Mouse (Mus musculus) c-Kit-positive CD71-negative TER-119-negative erythroid progenitor cells, embryonic 14.5 days (primary cell): ENCODE results near the gene Tcn2.

Experiments used
- DNase-seq: peaks from one replicate; pipeline ENCODE4 v3.0.0-alpha.2; 2013; ENCODE audit warnings: low read depth

Tcn2 gene

DNA sequence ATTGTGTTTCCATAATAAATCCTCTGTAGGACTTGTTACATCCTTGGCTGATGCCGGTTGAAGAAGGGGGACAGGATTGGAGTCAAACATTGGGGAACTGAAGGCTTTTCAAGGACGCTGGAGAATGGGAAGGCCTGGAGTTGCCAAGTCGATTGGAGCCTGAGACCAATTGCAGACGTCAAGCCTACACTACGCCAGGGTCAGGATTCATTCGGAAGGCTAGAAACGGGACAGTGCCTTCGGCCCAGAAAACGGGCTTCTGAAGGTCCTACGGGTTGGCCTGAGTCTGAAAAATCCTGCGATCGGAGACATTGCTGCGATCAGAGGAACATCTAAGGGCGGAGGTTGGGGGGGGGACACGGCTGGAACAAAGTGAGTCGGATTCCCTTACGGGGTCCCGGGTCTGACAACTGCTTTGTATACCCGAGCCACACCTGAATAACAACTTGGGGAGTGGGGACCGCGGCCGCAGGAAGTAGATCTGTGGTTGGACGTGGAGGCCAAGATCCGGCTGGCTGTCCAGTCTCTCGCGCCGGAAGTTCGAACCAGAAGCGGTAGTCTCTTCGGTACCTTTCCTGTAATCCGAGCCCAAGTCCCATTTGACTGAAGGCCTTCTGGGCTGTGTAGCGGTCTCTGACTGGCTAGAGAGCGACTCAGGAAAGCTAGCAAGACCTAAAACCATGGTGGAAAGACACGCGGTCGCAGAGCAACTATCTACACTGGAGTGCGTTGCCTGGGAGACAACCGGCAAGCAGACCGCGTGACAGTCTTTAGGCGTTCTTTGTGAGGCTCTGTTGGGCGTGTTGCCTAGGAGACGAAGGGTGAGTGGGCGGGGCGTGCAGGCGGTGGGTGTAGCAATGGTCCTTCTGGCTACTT, 37.3 kb downstream of the Tcn2 start, which contains the start of the genes 4921536K21Rik and Dusp18:
4921536K21Rik (minus strand) TSS at position 693 of the 876 bp plus-strand sequence.
Dusp18 (plus strand) TSS at position 835 of the 876 bp plus-strand sequence.
- DNase-seq: peak; percentile 95

- no peak for DNase-seq
Observed at GRCm38 (mm10) chr11:3893970-3894369, 38.0 kb downstream of the Tcn2 start.

- no peak for DNase-seq
Observed at GRCm38 (mm10) chr11:3887331-3887730, 44.6 kb downstream of the Tcn2 start.

DNA sequence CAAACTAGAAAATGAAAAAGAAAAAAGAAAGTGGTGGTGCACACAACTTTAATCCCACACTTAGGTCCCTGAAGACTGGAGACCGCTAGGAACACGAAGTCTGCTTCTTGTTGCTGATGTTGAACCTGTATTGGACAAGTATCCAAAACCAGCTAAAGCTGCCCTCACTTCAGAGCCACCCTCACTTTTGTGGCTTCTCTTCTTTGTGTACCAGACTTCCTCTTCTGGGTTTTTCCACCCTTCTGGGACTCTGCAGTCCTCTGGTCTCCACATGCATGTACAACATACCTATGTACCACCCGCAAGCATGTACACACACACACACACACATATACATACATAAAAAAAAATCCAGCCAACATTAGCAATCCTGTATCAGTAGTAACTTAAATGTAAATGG, 48.2 kb downstream of the Tcn2 start:
- DNase-seq: no peak

- DNase-seq: peak; percentile 75
Observed at GRCm38 (mm10) chr11:3879836-3880235, 52.1 kb downstream of the Tcn2 start.

GRCm38 (mm10) chr11:3878660-3879059, 53.3 kb downstream of the Tcn2 start:
- DNase-seq: no peak

DNA sequence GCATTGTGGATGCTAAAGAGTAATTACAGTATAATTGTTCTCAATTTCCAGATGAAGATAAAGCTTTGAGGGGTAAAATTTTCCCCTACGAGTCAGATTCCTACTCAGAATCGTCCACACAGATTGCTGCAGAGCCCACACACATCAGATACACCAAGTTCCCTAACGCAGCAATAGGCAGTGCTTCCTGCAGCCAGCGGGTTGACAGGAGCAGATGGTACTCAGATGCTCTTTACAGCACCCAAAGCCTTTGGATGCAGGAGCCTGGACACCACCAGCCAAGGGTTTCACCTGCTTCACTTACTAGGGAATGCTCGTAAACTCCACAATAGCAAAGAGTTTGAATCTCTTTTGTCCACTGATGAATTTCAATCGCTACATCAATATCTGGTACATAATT, 55.5 kb downstream of the Tcn2 start:
- DNase-seq: no peak
